Mouse (Mus musculus): Measurements from ENCODE around the gene Mcm5.

Gene Mcm5

GRCm38 (mm10) chr8:75102956-75103355 is 6.4 kb upstream of the Mcm5 start:
- no peak for DNase-seq (ENCODE audit: low spot score)

GRCm38 (mm10) chr8:75103376-75103878 is 5.9 kb upstream of the Mcm5 start:
- peak; percentile 13 for DNase-seq (ENCODE audit: low spot score)

- DNase-seq (ENCODE audit: low spot score): peak; percentile 61
These were observed 688 bp upstream of the Mcm5 start for GRCm38 (mm10) chr8:75108527-75109235.

GRCm38 (mm10) chr8:75110093-75110492 is 724 bp downstream of the Mcm5 start:
- DNase-seq (ENCODE audit: low spot score): no peak

- DNase-seq (ENCODE audit: low spot score): no peak
These were observed 9.1 kb downstream of the Mcm5 start for GRCm38 (mm10) chr8:75118505-75118904.

- DNase-seq (ENCODE audit: low spot score): no peak
These were observed 9.9 kb downstream of the Mcm5 start for GRCm38 (mm10) chr8:75119287-75119686.

- DNase-seq (ENCODE audit: low spot score): no peak
These were observed 10.4 kb downstream of the Mcm5 start for GRCm38 (mm10) chr8:75119747-75120146.

- DNase-seq (ENCODE audit: low spot score): no peak
These were observed 18.0 kb downstream of the Mcm5 start for GRCm38 (mm10) chr8:75127406-75127805.

GRCm38 (mm10) chr8:75132485-75132884 is 23.1 kb downstream of the Mcm5 start:
- no peak for DNase-seq (ENCODE audit: low spot score)

- DNase-seq (ENCODE audit: low spot score): no peak
These were observed 24.0 kb downstream of the Mcm5 start for GRCm38 (mm10) chr8:75133399-75133798.

- peak; percentile 64 for DNase-seq (ENCODE audit: low spot score)
These were observed 25.4 kb downstream of the Mcm5 start for GRCm38 (mm10) chr8:75134603-75135391.

- no peak for DNase-seq (ENCODE audit: low spot score)
These were observed 26.4 kb downstream of the Mcm5 start for GRCm38 (mm10) chr8:75135756-75136155.

- DNase-seq (ENCODE audit: low spot score): no peak
These were observed 26.9 kb downstream of the Mcm5 start for GRCm38 (mm10) chr8:75136256-75136655.

- no peak for DNase-seq (ENCODE audit: low spot score)
These were observed 28.2 kb downstream of the Mcm5 start for GRCm38 (mm10) chr8:75137536-75137935.

- DNase-seq (ENCODE audit: low spot score): no peak
These were observed 41.7 kb downstream of the Mcm5 start for GRCm38 (mm10) chr8:75150911-75151610.

- DNase-seq (ENCODE audit: low spot score): no peak
These were observed 42.4 kb downstream of the Mcm5 start for GRCm38 (mm10) chr8:75151743-75152142.

- no peak for DNase-seq (ENCODE audit: low spot score)
These were observed 43.2 kb downstream of the Mcm5 start for GRCm38 (mm10) chr8:75152505-75153082.

- DNase-seq (ENCODE audit: low spot score): no peak
These were observed 45.6 kb downstream of the Mcm5 start for GRCm38 (mm10) chr8:75154855-75155478.

- no peak for DNase-seq (ENCODE audit: low spot score)
These were observed 46.5 kb downstream of the Mcm5 start for GRCm38 (mm10) chr8:75155740-75156322.

- no peak for DNase-seq (ENCODE audit: low spot score)
These were observed 48.3 kb downstream of the Mcm5 start for GRCm38 (mm10) chr8:75157471-75158230.

GRCm38 (mm10) chr8:75169363-75169762 is 60.0 kb downstream of the Mcm5 start:
- DNase-seq (ENCODE audit: low spot score): no peak

All from ovary, adult 18-20 months (tissue).